Mouse (Mus musculus): ENCODE data around the gene Shank2.

Shank2 gene

DNA sequence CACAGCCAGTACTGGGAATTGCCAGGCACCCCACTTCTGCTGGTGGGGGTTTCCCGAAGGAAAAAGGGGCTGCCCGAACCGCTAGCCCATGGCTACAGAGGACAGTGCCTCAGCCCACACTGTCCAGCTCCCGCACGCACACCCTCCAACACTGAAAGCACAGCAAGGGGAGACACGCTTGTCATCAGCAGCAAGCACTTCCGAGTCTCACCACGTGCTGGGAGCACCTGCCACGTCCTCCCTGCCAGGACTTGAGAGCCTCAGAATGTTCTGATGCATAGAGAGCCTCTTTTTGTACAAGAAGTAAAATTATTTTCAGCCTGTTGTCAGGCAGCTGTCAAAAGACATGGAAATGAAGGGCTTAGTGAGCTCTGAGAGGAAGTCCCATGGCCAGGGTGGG, 169.0 kb downstream of the Shank2 start:
- no peak for DNase-seq (ENCODE audit: low read depth, low spot score)

DNA sequence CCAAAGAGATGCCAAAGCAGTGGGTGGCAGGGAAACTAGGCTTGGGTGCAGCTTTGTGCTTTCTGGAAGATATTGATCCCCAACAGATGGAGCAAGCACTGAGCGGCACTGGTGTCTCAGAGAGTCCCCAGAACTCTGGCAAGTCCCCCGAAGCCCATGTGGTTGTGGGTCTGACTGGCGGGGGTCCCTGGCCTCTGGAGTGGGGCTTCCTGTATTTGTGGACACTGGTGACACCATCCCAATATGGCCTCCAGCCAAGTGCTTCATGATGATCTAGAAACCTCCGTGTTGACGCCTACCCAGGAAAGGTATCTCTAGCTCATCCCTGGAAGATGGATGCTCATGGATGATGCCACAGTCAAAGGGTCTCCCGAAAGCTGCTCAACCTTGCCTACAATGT, 172.1 kb downstream of the Shank2 start:
- no peak for DNase-seq (ENCODE audit: low read depth, low spot score)

DNA sequence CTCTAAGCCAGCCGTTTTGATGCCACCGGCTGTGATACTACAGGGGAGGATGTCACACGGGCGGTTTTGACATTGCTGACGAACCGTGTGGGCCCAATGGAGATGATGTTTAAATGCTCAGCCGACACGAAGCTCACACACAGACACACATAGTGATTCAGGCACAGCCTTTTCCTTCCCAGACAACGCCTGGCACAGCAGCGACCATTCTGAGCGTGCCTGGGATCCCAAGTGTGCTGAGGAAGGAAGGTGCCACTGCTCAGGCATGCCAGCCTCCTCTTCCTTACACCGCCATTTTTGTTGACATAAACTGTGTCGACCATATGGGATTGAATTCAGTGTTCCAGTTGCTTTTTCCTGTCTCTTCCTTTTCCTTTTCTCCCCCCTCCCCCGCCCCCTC, 172.6 kb downstream of the Shank2 start:
- DNase-seq (ENCODE audit: low read depth, low spot score) = no peak

GRCm38 (mm10) chr7:144175025-144175424, 173.3 kb downstream of the Shank2 start:
- no peak for DNase-seq (ENCODE audit: low read depth, low spot score)

DNA sequence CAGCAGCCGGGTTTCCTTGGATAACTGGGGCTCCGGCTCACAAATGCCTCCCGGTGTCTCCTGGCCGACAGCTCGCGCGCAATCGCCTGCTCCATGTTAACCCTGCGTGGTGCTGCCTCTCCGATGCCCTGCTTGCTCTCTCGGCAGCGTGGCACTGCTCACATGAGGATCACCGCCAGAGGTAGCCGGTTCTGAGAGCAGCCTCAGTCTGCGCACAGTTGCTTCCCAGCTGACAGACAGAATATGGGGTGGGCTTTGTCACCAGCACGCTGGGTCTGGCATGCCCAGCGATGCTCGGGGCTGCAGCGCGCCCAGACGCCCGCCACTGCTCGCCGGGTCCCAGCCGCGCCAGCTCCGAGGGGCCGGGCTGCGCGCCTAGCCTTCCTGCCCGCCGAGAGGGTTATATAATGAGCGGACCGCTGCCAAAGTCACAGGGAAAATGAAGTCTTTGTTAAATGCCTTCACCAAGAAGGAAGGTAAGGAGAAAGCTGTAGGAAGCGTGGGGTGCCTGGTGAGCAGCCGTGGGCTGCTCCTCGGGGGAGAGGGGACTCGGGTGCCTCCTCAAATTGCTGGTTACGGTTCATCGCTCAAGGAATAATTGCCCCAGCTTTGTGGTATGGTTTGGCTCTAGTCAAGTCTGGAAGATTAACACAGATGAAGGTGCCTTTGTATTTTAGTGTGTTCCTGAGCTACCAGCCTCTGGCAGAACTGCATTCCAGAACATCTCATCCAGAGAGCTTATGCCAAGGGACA, 173.9 kb downstream of the Shank2 start:
- DNase-seq (ENCODE audit: low read depth, low spot score) = no peak

GRCm38 (mm10) chr7:144176234-144176730, 174.6 kb downstream of the Shank2 start:
- DNase-seq (ENCODE audit: low read depth, low spot score) = no peak

DNA sequence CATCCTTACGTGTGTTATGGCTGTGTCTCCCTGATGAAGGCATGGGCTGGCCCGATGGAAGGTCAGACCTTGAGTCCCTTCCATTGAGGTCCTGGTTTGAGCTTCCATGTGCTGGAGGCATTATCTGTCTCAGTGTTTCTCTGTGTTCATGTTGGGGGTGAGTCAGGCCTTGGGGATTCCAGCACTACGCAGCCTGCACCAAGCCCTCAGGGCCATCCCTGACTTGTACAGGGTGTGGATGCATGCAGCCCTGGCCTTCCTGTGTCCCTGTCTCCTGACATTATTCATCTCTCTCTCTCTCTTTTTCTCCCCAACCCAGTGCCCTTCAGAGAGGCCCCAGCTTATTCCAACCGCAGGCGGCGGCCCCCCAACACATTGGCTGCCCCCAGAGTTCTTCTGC, 177.7 kb downstream of the Shank2 start:
- no peak for DNase-seq (ENCODE audit: low read depth, low spot score)

DNA sequence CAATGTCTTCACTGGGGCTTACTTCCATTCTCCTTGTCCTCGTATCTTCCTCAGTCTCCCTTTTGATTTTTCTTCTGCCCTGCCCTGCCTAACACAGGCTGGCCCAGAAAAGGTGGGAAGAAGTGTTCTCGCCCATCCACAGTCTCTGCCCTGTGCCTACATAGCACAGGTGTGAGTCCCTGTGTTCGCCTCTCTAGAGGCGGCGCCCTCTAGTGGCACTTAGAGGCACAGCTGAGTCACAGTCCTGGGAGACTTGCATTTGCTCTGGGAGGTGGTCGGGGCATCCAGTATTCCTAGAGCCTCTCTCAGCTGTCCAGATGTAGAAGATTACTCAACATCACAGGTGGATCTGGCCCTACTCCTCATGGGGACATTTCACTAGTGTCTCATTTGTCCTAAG, 179.2 kb downstream of the Shank2 start:
- peak; percentile 59 for DNase-seq (ENCODE audit: low read depth, low spot score)

DNA sequence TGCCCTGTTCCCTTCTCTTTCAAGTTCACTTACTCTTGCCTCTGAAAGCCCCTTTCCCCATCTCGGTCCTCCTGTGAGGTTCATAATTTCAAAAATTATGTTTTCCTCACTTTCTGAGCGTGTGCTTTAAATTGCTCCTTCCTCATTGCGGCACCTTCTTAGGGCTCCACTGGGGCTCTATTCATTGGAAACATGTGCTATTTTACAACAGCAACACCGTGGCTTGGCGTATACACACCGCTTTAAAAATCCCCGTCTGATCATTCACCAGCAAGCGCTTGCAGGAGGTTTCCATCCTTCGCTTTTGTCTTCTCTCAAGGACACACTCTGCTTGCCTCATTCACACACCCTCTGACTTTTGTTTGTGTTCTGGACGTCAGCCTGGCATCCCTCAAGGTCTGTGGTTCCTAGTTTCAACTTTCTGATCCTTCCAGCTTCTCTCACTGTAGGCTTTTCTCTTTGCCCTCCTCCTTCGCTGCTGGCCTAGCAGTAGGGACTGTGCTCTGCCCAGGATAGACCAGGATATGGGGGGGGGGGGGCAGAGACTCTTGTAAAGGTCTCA, 186.2 kb downstream of the Shank2 start:
- no peak for DNase-seq (ENCODE audit: low read depth, low spot score)

DNA sequence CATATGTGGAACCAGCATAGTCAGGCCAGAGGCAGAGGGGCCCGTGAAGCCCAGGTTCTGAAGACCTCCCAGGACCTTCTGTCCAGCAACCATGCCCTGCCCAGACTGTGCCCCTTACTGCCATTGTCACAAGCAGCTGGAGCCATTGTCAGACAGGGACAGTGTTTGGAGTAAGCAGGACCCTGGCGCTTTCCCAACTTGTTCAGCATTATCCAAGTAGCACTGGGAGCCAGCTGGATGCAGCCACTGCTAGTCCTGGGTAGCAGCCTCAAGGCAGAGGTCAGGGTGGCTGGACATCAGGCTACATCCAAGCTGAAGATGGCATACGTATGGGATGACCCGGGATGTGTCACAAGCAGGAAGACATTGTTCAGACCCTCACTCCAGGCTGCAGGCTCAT, 187.7 kb downstream of the Shank2 start:
- DNase-seq (ENCODE audit: low read depth, low spot score) = no peak

- no peak for DNase-seq (ENCODE audit: low read depth, low spot score)
Observed at GRCm38 (mm10) chr7:144198491-144198890, 196.8 kb downstream of the Shank2 start.

DNA sequence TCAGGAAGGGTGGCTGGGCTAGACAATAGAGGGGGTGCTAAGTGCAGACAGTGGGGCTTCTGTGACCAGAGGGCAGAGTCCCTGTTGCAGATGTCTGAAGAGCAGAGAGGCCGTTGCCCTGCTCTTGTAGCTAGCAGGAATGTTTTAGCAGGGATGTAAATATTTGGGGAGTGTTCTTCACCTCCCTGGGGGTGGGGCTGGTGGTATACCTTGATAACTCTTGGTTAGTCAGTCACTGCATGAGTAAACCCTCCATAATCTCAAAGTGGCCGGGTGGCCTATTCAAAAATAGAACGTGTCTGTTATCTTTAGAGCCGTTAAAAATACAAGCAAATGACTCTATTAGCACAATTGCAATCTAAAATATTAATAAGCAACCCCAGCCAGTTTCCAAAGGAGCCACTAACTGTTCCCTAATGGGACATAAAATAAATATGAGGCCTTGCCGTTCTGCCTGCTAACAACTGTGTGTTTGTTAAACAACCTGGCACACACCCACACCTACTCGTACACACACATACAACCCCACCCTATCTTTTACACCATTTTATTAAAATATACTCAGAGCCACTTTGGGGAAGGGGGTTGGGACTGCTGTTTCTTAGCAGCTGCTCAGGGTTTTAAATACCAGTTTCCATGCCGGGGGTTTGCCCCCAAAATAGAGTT, 200.4 kb downstream of the Shank2 start:
- DNase-seq (ENCODE audit: low read depth, low spot score) = no peak

DNA sequence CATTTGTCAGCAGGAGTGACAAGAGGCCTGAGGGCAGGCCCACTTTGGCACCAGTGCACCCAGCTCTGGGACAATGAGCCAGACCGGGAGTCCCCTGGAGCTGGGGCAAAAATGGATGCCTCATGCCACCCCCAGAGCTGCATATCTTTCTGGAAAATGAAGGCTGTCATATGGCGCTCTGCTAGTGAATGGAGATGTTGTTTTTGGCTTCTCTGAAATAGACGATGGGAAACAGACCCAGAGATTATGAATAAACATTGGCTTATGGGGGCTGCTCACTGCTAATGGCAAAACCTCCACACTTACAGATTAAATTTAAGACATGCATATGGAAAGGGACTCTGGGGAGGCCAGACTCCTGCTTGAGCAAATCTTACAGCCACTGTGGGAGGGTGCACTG, 202.6 kb downstream of the Shank2 start:
- no peak for DNase-seq (ENCODE audit: low read depth, low spot score)

GRCm38 (mm10) chr7:144205161-144205560, 203.4 kb downstream of the Shank2 start:
- DNase-seq (ENCODE audit: low read depth, low spot score) = no peak

- no peak for DNase-seq (ENCODE audit: low read depth, low spot score)
Observed at GRCm38 (mm10) chr7:144205837-144206236, 204.1 kb downstream of the Shank2 start.

DNA sequence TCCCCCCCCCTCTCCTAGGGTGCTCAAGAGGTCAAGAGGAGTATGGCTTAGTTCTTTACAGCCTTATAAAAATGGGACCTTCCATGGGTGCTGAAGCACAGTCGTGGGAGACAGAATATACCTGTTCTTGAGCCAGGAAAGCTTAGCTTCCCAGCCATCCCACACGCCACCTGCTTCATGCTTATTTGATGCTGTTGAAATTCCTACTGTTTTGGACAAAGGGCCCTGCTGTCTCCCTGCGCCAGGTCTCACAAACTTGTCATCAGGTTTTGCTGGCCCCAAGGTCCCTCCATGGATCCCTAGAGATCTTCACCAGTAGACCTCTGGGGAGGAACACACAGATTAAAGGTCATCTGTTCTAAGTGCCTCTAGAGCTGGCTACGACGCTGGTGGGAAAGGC, 204.5 kb downstream of the Shank2 start:
- DNase-seq (ENCODE audit: low read depth, low spot score) = no peak

DNA sequence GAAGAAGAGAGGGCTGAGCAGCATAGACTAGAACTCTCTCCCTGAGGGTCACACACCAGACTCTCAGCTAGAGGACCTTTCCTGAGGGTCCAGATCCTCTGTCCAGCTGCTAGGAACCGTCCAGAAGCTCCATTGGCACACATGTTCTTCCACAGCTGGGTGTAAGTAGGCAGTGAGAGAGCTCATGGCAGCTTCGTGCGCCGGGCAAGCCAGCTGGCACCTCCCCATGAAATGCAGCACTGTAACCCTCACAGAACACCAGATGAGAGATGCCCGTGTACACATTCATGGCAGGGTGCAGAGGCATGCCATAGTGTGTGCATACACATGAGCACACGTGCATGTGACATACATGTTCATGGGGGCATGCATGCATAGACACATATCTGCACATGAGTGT, 205.4 kb downstream of the Shank2 start:
- no peak for DNase-seq (ENCODE audit: low read depth, low spot score)

- DNase-seq (ENCODE audit: low read depth, low spot score) = peak; percentile 19
Observed at GRCm38 (mm10) chr7:144207849-144208248, 206.1 kb downstream of the Shank2 start.

DNA sequence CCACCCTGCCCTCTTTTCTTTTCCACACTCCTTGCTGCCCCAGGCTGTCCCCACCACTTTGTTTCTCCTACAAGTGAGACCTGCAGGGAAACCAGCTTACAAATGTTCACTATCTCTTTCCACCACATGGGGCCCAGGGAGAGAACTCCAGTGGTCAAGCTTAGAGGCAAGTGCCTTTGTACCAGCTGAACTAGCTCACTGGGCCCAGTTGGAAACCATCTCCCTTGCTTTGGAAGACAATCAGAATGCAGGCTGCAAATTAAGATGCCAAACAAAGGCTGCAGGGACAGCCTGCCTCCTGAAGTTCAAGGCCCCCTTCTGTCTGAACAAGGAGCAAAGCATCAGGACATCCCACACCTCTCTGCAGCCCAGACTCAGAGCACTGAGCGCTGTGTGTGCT, 206.9 kb downstream of the Shank2 start:
- no peak for DNase-seq (ENCODE audit: low read depth, low spot score)

DNA sequence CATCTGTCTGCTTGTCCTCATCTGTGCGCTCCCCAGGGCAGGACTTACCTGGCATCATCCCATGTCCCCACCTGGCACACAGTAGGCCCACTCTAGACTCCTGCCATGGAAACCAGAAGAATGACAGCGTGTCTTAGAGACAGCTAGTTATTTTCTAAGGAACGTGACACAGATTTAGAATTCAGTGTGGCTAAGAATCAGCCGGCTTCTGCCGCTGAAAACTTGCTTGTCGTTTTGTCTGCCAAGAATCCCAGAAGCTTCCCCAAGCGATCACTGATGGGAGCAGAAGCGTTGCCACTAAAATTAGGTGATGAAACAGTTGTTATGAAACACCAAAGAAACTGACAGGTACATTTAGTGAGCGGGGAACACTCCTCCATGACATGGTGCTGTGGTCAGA, 208.8 kb downstream of the Shank2 start:
- no peak for DNase-seq (ENCODE audit: low read depth, low spot score)

DNA sequence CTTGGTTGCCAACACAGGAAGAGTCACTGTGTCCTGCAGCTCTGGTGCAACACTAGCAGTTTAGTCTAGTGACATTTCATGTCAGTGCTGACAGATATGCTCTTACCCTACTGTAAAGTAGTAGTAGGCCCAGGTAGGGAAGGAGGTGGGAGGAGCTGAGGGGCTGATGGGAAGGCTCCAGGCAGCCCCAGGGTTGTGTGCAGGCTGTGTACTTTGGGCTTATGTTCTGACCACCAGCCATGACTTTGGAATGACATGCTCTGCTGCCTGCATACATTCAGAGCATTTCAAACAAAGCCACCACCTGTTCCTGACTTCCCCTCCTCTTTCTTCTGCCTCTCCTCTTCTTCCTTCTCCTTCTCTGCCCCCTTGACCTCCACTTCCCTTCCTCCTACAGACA, 211.0 kb downstream of the Shank2 start:
- DNase-seq (ENCODE audit: low read depth, low spot score) = no peak

- peak; percentile 46 for DNase-seq (ENCODE audit: low read depth, low spot score)
Observed at GRCm38 (mm10) chr7:144217192-144217591, 215.5 kb downstream of the Shank2 start.

DNA sequence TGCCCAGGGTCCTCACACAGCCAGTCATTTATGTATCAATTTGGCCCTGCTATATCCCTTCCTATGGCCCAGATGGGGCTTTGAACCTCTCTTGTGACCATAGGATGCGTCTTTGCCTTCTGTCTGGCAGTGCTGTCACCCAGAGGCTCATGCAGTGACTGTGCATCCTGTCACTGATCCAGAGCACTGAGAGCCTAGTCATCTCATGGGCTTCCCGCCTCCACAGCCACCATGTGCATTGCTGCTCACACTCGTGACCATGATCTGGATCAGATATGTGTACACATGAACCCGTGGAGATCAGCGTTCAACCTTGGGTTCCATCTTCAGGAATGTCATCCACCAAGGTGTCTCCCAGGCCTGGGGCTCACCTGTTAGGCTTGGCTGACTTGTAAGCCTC, 227.0 kb downstream of the Shank2 start:
- no peak for DNase-seq (ENCODE audit: low read depth, low spot score)
